Mouse (Mus musculus): ENCODE results near the gene Stk38l. TPM values are rescaled to one million over a fixed set of nuclear protein-coding genes. Genes with fewer than 3 reads are reported as not detected.
"Not testable (repeated sequence)": the region's sequence is repeated elsewhere in the genome, so short reads cannot be mapped to it uniquely, and the experiment has no call there.

Gene Stk38l
- total RNA-seq, 4 experiments from 2014 or later, result 12.6 to 13.9 (median 13.2) TPM

- DNase-seq (ENCODE audit: low spot score), result peak; percentile 44
Measured at GRCm38 (mm10) chr6:146770005-146770745, 45.4 kb downstream of the Stk38l start.

GRCm38 (mm10) chr6:146770808-146771207, 46.0 kb downstream of the Stk38l start:
- DNase-seq (ENCODE audit: low spot score), result no peak

GRCm38 (mm10) chr6:146775864-146776263, 51.1 kb downstream of the Stk38l start:
- not testable (repeated sequence) for DNase-seq (ENCODE audit: low spot score)

GRCm38 (mm10) chr6:146776610-146777389, 52.0 kb downstream of the Stk38l start:
- DNase-seq (ENCODE audit: low spot score), result peak; percentile 67

GRCm38 (mm10) chr6:146778055-146778454, 53.3 kb downstream of the Stk38l start:
- no peak for DNase-seq (ENCODE audit: low spot score)

GRCm38 (mm10) chr6:146781566-146781965, 56.8 kb downstream of the Stk38l start:
- DNase-seq (ENCODE audit: low spot score), result no peak

- no peak for DNase-seq (ENCODE audit: low spot score)
Measured at GRCm38 (mm10) chr6:146793527-146793926, 68.7 kb downstream of the Stk38l start.

GRCm38 (mm10) chr6:146795166-146795923, 70.5 kb downstream of the Stk38l start:
- no peak for DNase-seq (ENCODE audit: low spot score)

GRCm38 (mm10) chr6:146795924-146796545, 71.2 kb downstream of the Stk38l start, which contains the start of gene Arntl2:
Arntl2 (plus strand) TSS chr6:146796055.
- peak; percentile 78 for DNase-seq (ENCODE audit: low spot score)

- no peak for DNase-seq (ENCODE audit: low spot score)
Measured at GRCm38 (mm10) chr6:146797446-146797845, 72.7 kb downstream of the Stk38l start.

- DNase-seq (ENCODE audit: low spot score), result no peak
Measured at GRCm38 (mm10) chr6:146809991-146810390, 85.2 kb downstream of the Stk38l start.

- no peak for DNase-seq (ENCODE audit: low spot score)
Measured at GRCm38 (mm10) chr6:146813007-146813406, 88.2 kb downstream of the Stk38l start.

GRCm38 (mm10) chr6:146820177-146820965, 95.6 kb downstream of the Stk38l start:
- no peak for DNase-seq (ENCODE audit: low spot score)

GRCm38 (mm10) chr6:146821958-146822357, 97.2 kb downstream of the Stk38l start:
- DNase-seq (ENCODE audit: low spot score), result no peak

GRCm38 (mm10) chr6:146824727-146825486, 100.1 kb downstream of the Stk38l start:
- peak; percentile 51 for DNase-seq (ENCODE audit: low spot score)

GRCm38 (mm10) chr6:146825487-146825773, 100.6 kb downstream of the Stk38l start:
- DNase-seq (ENCODE audit: low spot score), result no peak
